Mouse (Mus musculus) intestine, embryonic 14.5 days (tissue): Measurements from ENCODE around the gene Rbbp6. TPM values are rescaled to one million over a fixed set of nuclear protein-coding genes. Genes with fewer than 3 reads are reported as not detected.

ENCODE experiments used
- polyA plus RNA-seq: library from polyadenylated mRNA; unstranded; fragments of >200 nt; fragmentation: Nextera tagmentation; extraction: Ambion mirVana; gene quantifications from 2 replicates; pipeline ENCODE4 v1.2.1, GENCODE M21; 2014

Gene Rbbp6
- polyA plus RNA-seq, 1 experiment from 2014 or later, result 30.2 TPM

Other genes starting within 250 kb of the Rbbp6 start
- 54.5 and 56.0 TPM in 2 replicates for gene Tnrc6a, start 158.2 kb downstream of the Rbbp6 start, polyA plus RNA-seq
- gene Slc5a11, start 249.1 kb downstream of the Rbbp6 start, polyA plus RNA-seq, result 2.9 and 3.2 TPM in 2 replicates